Comparison of ENCODE assay signal across 9 mouse cellular contexts in the genomic region with DNA sequence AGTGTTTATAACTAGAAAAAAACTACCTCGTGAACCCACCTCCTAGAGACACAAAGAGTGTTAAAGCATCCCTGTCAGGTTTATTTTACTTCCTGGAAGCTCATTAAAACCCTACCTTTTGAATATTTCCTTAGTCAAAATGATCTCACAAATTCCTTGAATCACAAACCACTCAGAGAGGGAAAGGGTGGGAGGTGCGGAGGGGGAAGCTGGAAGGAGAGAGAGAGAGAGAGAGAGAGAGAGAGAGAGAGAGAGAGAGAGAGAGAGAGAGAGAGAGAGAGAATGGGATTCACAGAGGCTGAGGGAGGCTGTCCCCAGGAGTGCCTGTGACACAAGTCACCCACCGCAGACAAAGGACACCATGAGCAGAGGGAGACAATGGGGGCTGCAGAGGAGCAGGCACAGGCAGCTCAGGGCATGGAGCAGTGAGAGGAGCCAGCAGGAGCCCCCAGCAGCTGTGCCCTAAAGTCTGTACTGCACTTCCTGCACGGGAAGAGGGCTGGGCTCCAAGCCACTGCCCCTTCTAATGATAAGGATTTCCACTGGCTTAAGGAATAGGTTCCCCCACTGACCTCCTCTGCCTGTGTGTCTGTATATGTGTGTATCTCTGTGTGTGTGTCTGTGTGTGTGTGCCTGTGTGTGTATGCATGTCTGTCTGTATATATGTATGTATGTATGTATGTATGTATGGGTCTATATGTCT.
DNase-seq lines count a peak whose midpoint lies in the region; ATAC-seq lines count a peak whose summit lies in the region.
"Had no signal": no experiment of that assay in that cellular context is flagged by ENCODE, and none has a peak within 500 bp of the region (broad histone marks: within the 10 kb centered on the region; RNA-seq: fewer than 3 reads in every experiment).

No protein-coding gene starts in this region.

- no peaks in the 10 kb centered on the region for H3K36me3 ChIP-seq in midbrain, embryonic 11.5 days (ENCODE audit: control insufficient read depth, insufficient read depth, low read length)

- H3K27ac ChIP-seq in midbrain, embryonic 11.5 days (ENCODE audit: low read depth, low read length), result peak overlapping the region; percentile 71

- DNase-seq in thymus, postnatal 14 days, result peak; percentile 10
- no peak for DNase-seq in thymus, postnatal 36 days
- DNase-seq in midbrain, embryonic 11.5 days (ENCODE audit: low spot score, missing footprints), result peak; percentile 90
- no peak for DNase-seq in natural killer cell, adult 2 months (ENCODE audit: low spot score in 2 of 2)
- no peak for DNase-seq in ovary, postnatal 36 days (ENCODE audit: low spot score)
- DNase-seq in layer of hippocampus, adult 8-10 months (ENCODE audit: low spot score in 2 of 2), result no peak
- DNase-seq: cerebellum, postnatal 25 days; lung, adult 2 months had no signal

- H3K4me2 ChIP-seq in midbrain, embryonic 11.5 days, result no peak overlapping the region

- no peaks in the 10 kb centered on the region for H3K9me3 ChIP-seq in midbrain, embryonic 11.5 days (ENCODE audit: control insufficient read depth, low read length)

- peaks cover 29% of the 10 kb centered on the region for H3K4me1 ChIP-seq in midbrain, embryonic 11.5 days (ENCODE audit: control insufficient read depth, insufficient read depth, low read length)

- no peaks in the 10 kb centered on the region for H3K27me3 ChIP-seq in midbrain, embryonic 11.5 days (ENCODE audit: control insufficient read depth, insufficient read depth, low read length)

- peak overlapping the region; percentile 58 for H3K9ac ChIP-seq in midbrain, embryonic 11.5 days (ENCODE audit: low read length)

- WGBS in midbrain, embryonic 11.5 days, result 13% methylated on average over 4 of the region's 4 CpGs

- no peak overlapping the region for H3K4me3 ChIP-seq in midbrain, embryonic 11.5 days (ENCODE audit: low read depth, low read length)

- ATAC-seq in granulocyte monocyte progenitor cell, adult 5-6 weeks (replicated peaks; ENCODE audit: poor library complexity, severe bottlenecking), result peak; percentile 35
- peak; percentile 92 for ATAC-seq in midbrain, embryonic 11.5 days (ENCODE audit: low FRiP score)

Comparison
In these comparisons a context has a peak if more than half of its experiments do, and no peak if none do; other contexts are left out.
1. DNase-seq: peak in thymus, postnatal 14 days (single experiment) and midbrain, embryonic 11.5 days (single experiment); none in thymus, postnatal 36 days (0 of 2), natural killer cell, adult 2 months (0 of 2), ovary, postnatal 36 days (single experiment) and layer of hippocampus, adult 8-10 months (0 of 2).